Mouse (Mus musculus) small intestine, adult 2 months (tissue): ENCODE measurements around the gene Zfp13.

Source experiments
- CTCF ChIP-seq: fragments of 200-500 bp; IDR thresholded peaks from 2 replicates; pipeline ENCODE4 v1.5.1; 2012; ENCODE audit warnings: low read depth, mild to moderate bottlenecking, control low read depth, inconsistent platforms, low read length, moderate library complexity, mixed read lengths; ENCODE audit not compliant: insufficient replicate concordance, insufficient read length; ENCODE audit errors: extremely low read depth
- POLR2A ChIP-seq: fragments of 200-500 bp; IDR thresholded peaks from 2 replicates; pipeline ENCODE4 v1.6.1; 2012; ENCODE audit warnings: low read depth, mild to moderate bottlenecking, control low read depth, inconsistent platforms, low read length, moderate library complexity

- TF ChIP-seq CTCF = 0 out of 2 replicates have a peak, but pooled peaks have one; percentile 15
- no peak for TF ChIP-seq POLR2A
Observed at GRCm38 (mm10) chr17:23604394-23604793, 5.1 kb upstream of the Zfp13 start.
